Mouse (Mus musculus) hindlimb bud, embryonic 11.5 days (tissue): Measurements from ENCODE around the gene Spaca3.

Source experiments
- DNase-seq: peaks from one replicate; pipeline ENCODE4 v3.0.0-alpha.2; 2012; ENCODE audit warnings: low read depth, low spot score; ENCODE audit errors: extremely low spot score

Gene Spaca3

GRCm38 (mm10) chr11:80858065-80858464 is at the start of gene Spaca3:
Spaca3 (plus strand) TSS chr11:80858365.
- no peak for DNase-seq

GRCm38 (mm10) chr11:80808551-80809070 is 49.6 kb upstream of the Spaca3 start:
- no peak for DNase-seq

- no peak for DNase-seq
Measured at GRCm38 (mm10) chr11:80809666-80809992, 48.5 kb upstream of the Spaca3 start.

- DNase-seq = no peak
Measured at GRCm38 (mm10) chr11:80809993-80810821, 48.0 kb upstream of the Spaca3 start, which contains the start of gene Tmem98. Tmem98 (plus strand) TSS chr11:80810175.

GRCm38 (mm10) chr11:80811156-80811555 is 47.0 kb upstream of the Spaca3 start:
- no peak for DNase-seq

GRCm38 (mm10) chr11:80815354-80815753 is 42.8 kb upstream of the Spaca3 start:
- DNase-seq = no peak

- DNase-seq = peak; percentile 83
Measured at GRCm38 (mm10) chr11:80818060-80818697, 40.0 kb upstream of the Spaca3 start.

- no peak for DNase-seq
Measured at GRCm38 (mm10) chr11:80820085-80820484, 38.1 kb upstream of the Spaca3 start.

- DNase-seq = no peak
Measured at GRCm38 (mm10) chr11:80821296-80821695, 36.9 kb upstream of the Spaca3 start.

GRCm38 (mm10) chr11:80821794-80822193 is 36.4 kb upstream of the Spaca3 start:
- no peak for DNase-seq

GRCm38 (mm10) chr11:80835395-80835794 is 22.8 kb upstream of the Spaca3 start:
- DNase-seq = no peak

GRCm38 (mm10) chr11:80835841-80836240 is 22.3 kb upstream of the Spaca3 start:
- no peak for DNase-seq

GRCm38 (mm10) chr11:80838724-80839123 is 19.4 kb upstream of the Spaca3 start:
- DNase-seq = no peak

GRCm38 (mm10) chr11:80843435-80843834 is 14.7 kb upstream of the Spaca3 start:
- no peak for DNase-seq

- no peak for DNase-seq
Measured at GRCm38 (mm10) chr11:80845486-80845885, 12.7 kb upstream of the Spaca3 start.

GRCm38 (mm10) chr11:80846115-80846514 is 12.1 kb upstream of the Spaca3 start:
- DNase-seq = no peak

GRCm38 (mm10) chr11:80848131-80848530 is 10.0 kb upstream of the Spaca3 start:
- no peak for DNase-seq

GRCm38 (mm10) chr11:80851859-80852258 is 6.3 kb upstream of the Spaca3 start:
- DNase-seq = no peak

- no peak for DNase-seq
Measured at GRCm38 (mm10) chr11:80853014-80853413, 5.2 kb upstream of the Spaca3 start.

GRCm38 (mm10) chr11:80854430-80854829 is 3.7 kb upstream of the Spaca3 start:
- DNase-seq = no peak

GRCm38 (mm10) chr11:80854908-80855307 is 3.3 kb upstream of the Spaca3 start:
- no peak for DNase-seq

- no peak for DNase-seq
Measured at GRCm38 (mm10) chr11:80856827-80857226, 1.3 kb upstream of the Spaca3 start.
